Mouse (Mus musculus): ENCODE data around the gene Pou1f1. TPM values are rescaled to one million over a fixed set of nuclear protein-coding genes. Genes with fewer than 3 reads are reported as not detected.
A peak's percentile ranks its signal among the peaks of the same experiment; 100 is the strongest.

Gene Pou1f1
- polyA plus RNA-seq, 1 experiment from 2014 or later = not detected

- no peaks in the 10 kb centered on the region for H3K9me3 ChIP-seq (replicated peaks)
- no peak for ATAC-seq (replicated peaks; ENCODE audit: low FRiP score)
- no peak overlapping the region for H3K27ac ChIP-seq
- no peak overlapping the region for H3K4me2 ChIP-seq
- no peak overlapping the region for H3K4me3 ChIP-seq (replicated peaks)
- H3K9ac ChIP-seq = no peak overlapping the region
- peaks cover 59% of the 10 kb centered on the region for H3K36me3 ChIP-seq
- H3K27me3 ChIP-seq = no peaks in the 10 kb centered on the region
- WGBS = 77% methylated on average over 11 of the region's 11 CpGs
- no peaks in the 10 kb centered on the region for H3K4me1 ChIP-seq
These were observed 23.5 kb downstream of the Pou1f1 start for GRCm38 (mm10) chr16:65543676-65544293.

GRCm38 (mm10) chr16:65548960-65549359 is 28.6 kb downstream of the Pou1f1 start:
- Histone ChIP-seq H3K4me2 (no peak overlapping the region), H3K9ac (no peak overlapping the region), H3K27ac (no peak overlapping the region), H3K27me3 (no peaks in the 10 kb centered on the region), H3K9me3 (replicated peaks) (no peaks in the 10 kb centered on the region), H3K36me3 (peaks cover 29% of the 10 kb centered on the region), H3K4me3 (replicated peaks) (no peak overlapping the region), H3K4me1 (0 out of 2 replicates have a peak, but pooled peaks cover under 1% of the 10 kb centered on the region)
- 86% methylated on average over 7 of the region's 7 CpGs for WGBS
- no peak for ATAC-seq (replicated peaks; ENCODE audit: low FRiP score)

DNA sequence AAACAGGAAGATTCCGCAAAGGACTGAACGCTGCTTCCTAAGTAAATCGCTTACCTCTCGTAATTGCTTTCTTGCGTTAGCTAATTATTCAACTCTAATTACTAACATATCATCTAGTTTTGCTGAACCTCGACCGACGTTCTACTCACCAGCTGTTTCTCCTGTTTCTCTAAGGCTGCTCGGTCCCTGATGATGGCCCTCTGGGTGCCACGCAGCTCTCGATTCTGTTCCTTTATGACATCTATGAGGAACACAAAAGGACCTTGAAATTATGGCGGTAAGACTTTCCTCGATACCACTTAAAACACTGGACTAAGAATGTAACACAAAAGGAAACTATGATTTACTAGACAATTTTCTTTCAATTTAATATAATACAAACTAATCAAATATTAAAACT is 30.5 kb downstream of the Pou1f1 start:
- H3K9me3 ChIP-seq (replicated peaks) = no peaks in the 10 kb centered on the region

GRCm38 (mm10) chr16:65554267-65554666 is 34.0 kb downstream of the Pou1f1 start:
- Histone ChIP-seq H3K4me3 (replicated peaks) (no peak overlapping the region), H3K27me3 (no peaks in the 10 kb centered on the region), H3K4me1 (0 out of 2 replicates have a peak, but pooled peaks cover 6% of the 10 kb centered on the region), H3K36me3 (peaks cover 4% of the 10 kb centered on the region; the same call in 1 of the 2 replicates), H3K4me2 (no peak overlapping the region), H3K9ac (no peak overlapping the region), H3K27ac (peak overlapping the region; percentile 64), H3K9me3 (replicated peaks) (no peaks in the 10 kb centered on the region)
- ATAC-seq (replicated peaks; ENCODE audit: low FRiP score) = peak; percentile 18; the same call in 1 of the 2 replicates
- WGBS = 57% methylated on average over 5 of the region's 5 CpGs

More for the DNA sequence above, 30.5 kb downstream of the Pou1f1 start:
- H3K4me1 ChIP-seq = 0 out of 2 replicates have a peak, but pooled peaks cover 5% of the 10 kb centered on the region
- WGBS = 87% methylated on average over 13 of the region's 13 CpGs
- no peak overlapping the region for H3K4me2 ChIP-seq
- no peak overlapping the region for H3K4me3 ChIP-seq (replicated peaks)
- no peak for ATAC-seq (replicated peaks; ENCODE audit: low FRiP score)
- H3K36me3 ChIP-seq = peaks cover 13% of the 10 kb centered on the region
- H3K27me3 ChIP-seq = no peaks in the 10 kb centered on the region
- no peak overlapping the region for H3K9ac ChIP-seq
- no peak overlapping the region for H3K27ac ChIP-seq

DNA sequence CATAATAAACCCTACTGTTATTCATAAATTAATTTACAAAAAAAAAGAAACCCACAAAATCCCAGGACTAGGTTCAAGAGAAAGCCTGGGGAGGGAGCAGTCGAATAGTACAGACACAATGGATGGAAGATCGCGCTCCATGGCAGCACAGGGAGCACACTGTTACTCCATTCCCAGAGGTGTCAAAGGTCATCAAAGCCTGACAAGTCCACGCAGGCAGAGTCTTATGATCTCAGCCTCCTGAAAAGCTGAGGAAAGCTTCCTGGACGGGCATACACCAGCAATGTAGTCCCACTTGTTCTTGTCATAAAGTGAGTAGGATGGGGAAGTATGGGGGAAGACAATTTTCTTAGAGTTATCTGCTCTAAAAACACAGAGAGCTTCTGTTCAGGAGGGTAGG is 37.1 kb downstream of the Pou1f1 start:
- H3K27ac ChIP-seq = no peak overlapping the region
- H3K27me3 ChIP-seq = no peaks in the 10 kb centered on the region
- WGBS = 65% methylated on average over 5 of the region's 5 CpGs
- ATAC-seq (replicated peaks; ENCODE audit: low FRiP score) = no peak
- no peak overlapping the region for H3K9ac ChIP-seq
- H3K36me3 ChIP-seq = no peaks in the 10 kb centered on the region
- no peaks in the 10 kb centered on the region for H3K9me3 ChIP-seq (replicated peaks)
- H3K4me2 ChIP-seq = no peak overlapping the region
- H3K4me1 ChIP-seq = peaks cover 15% of the 10 kb centered on the region
- no peak overlapping the region for H3K4me3 ChIP-seq (replicated peaks)

- Histone ChIP-seq H3K4me3 (replicated peaks) (no peak overlapping the region), H3K4me2 (no peak overlapping the region), H3K9me3 (replicated peaks) (no peaks in the 10 kb centered on the region), H3K36me3 (no peaks in the 10 kb centered on the region), H3K4me1 (peaks cover 14% of the 10 kb centered on the region), H3K27me3 (no peaks in the 10 kb centered on the region), H3K27ac (peak overlapping the region; percentile 19; the same call in 1 of the 2 replicates), H3K9ac (no peak overlapping the region)
- ATAC-seq (replicated peaks; ENCODE audit: low FRiP score) = peak; percentile 16; the same call in 1 of the 2 replicates
- WGBS = 86% methylated on average over 2 of the region's 2 CpGs
These were observed 39.3 kb downstream of the Pou1f1 start for GRCm38 (mm10) chr16:65559591-65559990.

DNA sequence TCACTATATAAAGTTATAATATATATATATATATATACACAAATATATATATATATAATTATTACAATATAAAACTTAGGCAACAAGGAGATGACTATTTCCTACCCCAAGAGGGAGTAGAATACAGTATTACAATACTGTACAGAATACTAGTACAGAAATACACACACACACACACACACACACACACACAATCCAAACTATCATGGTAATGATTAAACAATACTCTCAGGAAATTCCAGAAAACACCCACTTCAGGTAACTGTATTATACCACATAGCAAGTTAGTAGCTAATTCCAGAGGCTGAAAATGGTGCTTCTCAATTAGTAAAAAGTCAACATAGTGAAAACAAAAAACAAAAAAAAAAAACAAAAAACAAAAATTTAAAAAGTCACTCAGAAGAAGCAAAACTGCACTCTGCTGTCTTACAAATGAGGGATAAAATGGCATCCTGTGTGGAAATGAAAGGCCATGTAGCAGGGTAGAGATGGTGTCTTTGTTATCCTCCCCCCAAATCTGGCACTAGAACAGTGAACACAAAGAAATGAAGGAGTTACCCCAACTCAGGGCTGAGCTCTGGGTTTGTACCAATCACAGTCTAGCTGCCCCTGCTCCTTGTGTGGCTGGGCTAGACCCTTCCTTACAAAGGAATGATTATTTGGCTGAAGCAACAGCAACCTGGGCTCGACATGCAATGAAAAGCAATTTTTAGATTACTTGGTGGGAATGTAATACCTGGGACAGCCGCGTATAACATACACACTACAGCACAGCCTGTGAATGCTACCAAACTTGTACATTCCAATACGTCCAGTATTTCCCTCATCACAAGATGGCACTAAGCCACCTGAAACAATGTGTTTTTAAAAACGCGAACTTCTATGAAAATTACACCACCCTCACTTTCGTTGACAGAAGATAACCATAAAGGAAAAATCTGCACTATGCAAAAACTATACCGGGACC is 41.0 kb downstream of the Pou1f1 start:
- no peak for ATAC-seq (replicated peaks; ENCODE audit: low FRiP score)
- Histone ChIP-seq H3K9me3 (replicated peaks) (no peaks in the 10 kb centered on the region), H3K4me2 (peak overlapping the region; percentile 83), H3K4me1 (peaks cover 14% of the 10 kb centered on the region), H3K27ac (peak overlapping the region; percentile 55), H3K27me3 (no peaks in the 10 kb centered on the region; the same call in 1 of the 2 replicates), H3K36me3 (no peaks in the 10 kb centered on the region), H3K4me3 (replicated peaks) (peak overlapping the region; percentile 71), H3K9ac (peak overlapping the region; percentile 72)
- WGBS = 9% methylated on average over 8 of the region's 8 CpGs

- H3K9me3 ChIP-seq (replicated peaks) = no peaks in the 10 kb centered on the region
- peak within 1 kb of the TSS; percentile 72 for H3K9ac ChIP-seq
- peak within 1 kb of the TSS; percentile 55 for H3K27ac ChIP-seq
- peak within 1 kb of the TSS; percentile 71 for H3K4me3 ChIP-seq (replicated peaks)
- H3K4me1 ChIP-seq = peaks cover 14% of the 10 kb centered on the region
- H3K36me3 ChIP-seq = no peaks in the 10 kb centered on the region
- H3K4me2 ChIP-seq = peak within 1 kb of the TSS; percentile 83
- peak; percentile 96 for ATAC-seq (replicated peaks; ENCODE audit: low FRiP score)
- WGBS = under 1% methylated on average over 66 of the region's 69 CpGs
- no peaks in the 10 kb centered on the region; the same call in 1 of the 2 replicates for H3K27me3 ChIP-seq
These were observed 41.9 kb downstream of the Pou1f1 start, which contains the start of gene Chmp2b for GRCm38 (mm10) chr16:65561963-65562863. Chmp2b (minus strand) TSS chr16:65562726.

- 0 out of 2 replicates have a peak overlapping the region, but pooled peaks have one; percentile 32 for H3K27ac ChIP-seq
- peak; percentile 74 for ATAC-seq (replicated peaks; ENCODE audit: low FRiP score)
These were observed 42.5 kb downstream of the Pou1f1 start for GRCm38 (mm10) chr16:65562864-65563206.

GRCm38 (mm10) chr16:65564306-65564705 is 44.0 kb downstream of the Pou1f1 start:
- no peak for ATAC-seq (replicated peaks; ENCODE audit: low FRiP score)
- Histone ChIP-seq H3K4me2 (no peak overlapping the region), H3K4me3 (replicated peaks) (no peak overlapping the region), H3K27me3 (no peaks in the 10 kb centered on the region; the same call in 1 of the 2 replicates), H3K36me3 (no peaks in the 10 kb centered on the region), H3K9ac (no peak overlapping the region), H3K9me3 (replicated peaks) (no peaks in the 10 kb centered on the region), H3K4me1 (peaks cover 13% of the 10 kb centered on the region), H3K27ac (no peak overlapping the region)
- WGBS = 37% methylated on average over 8 of the region's 8 CpGs

More at GRCm38 (mm10) chr16:65562864-65563206, 42.5 kb downstream of the Pou1f1 start:
- no peaks in the 10 kb centered on the region for H3K9me3 ChIP-seq (replicated peaks)
- H3K4me3 ChIP-seq (replicated peaks) = peak overlapping the region; percentile 71
- no peaks in the 10 kb centered on the region for H3K36me3 ChIP-seq
- WGBS = 1% methylated on average over 10 of the region's 10 CpGs
- H3K4me2 ChIP-seq = peak overlapping the region; percentile 83
- peaks cover 14% of the 10 kb centered on the region for H3K4me1 ChIP-seq
- peak overlapping the region; percentile 72 for H3K9ac ChIP-seq
- H3K27me3 ChIP-seq = no peaks in the 10 kb centered on the region; the same call in 1 of the 2 replicates

GRCm38 (mm10) chr16:65564951-65565350 is 44.6 kb downstream of the Pou1f1 start:
- H3K4me3 ChIP-seq (replicated peaks) = no peak overlapping the region
- H3K9me3 ChIP-seq (replicated peaks) = no peaks in the 10 kb centered on the region
- H3K27me3 ChIP-seq = no peaks in the 10 kb centered on the region; the same call in 1 of the 2 replicates
- H3K4me2 ChIP-seq = no peak overlapping the region
- no peaks in the 10 kb centered on the region for H3K36me3 ChIP-seq
- no peak for ATAC-seq (replicated peaks; ENCODE audit: low FRiP score)
- H3K27ac ChIP-seq = no peak overlapping the region
- peaks cover 9% of the 10 kb centered on the region for H3K4me1 ChIP-seq
- 77% methylated on average over 1 of the region's 1 CpGs for WGBS
- H3K9ac ChIP-seq = no peak overlapping the region

Data from kidney, embryonic 15.5 days (tissue).